Mouse (Mus musculus) hematopoietic stem cell, adult 5-6 weeks (primary cell): ENCODE data around the gene B3gnt2. TPM values are rescaled to one million over a fixed set of nuclear protein-coding genes. Genes with fewer than 3 reads are reported as not detected.
A peak's percentile ranks its signal among the peaks of the same experiment; 100 is the strongest.

ENCODE experiments used
- ATAC-seq, 2 experiments: fragments of 125-278 bp in 1 of 2; replicated peaks in 1 of 2; 2 replicates each; pipeline ENCODE4 v1.8.0; 2016 to 2017; ENCODE audit warnings: inconsistent platforms in 2 of 2, mild to moderate bottlenecking in 2 of 2, moderate number of reproducible peaks in 2 of 2, low read depth in 1 of 2, moderate TSS enrichment in 1 of 2; ENCODE audit not compliant: low FRiP score in 2 of 2, poor library complexity in 2 of 2, severe bottlenecking in 2 of 2, insufficient read depth in 1 of 2, low TSS enrichment in 1 of 2
- total RNA-seq: library from RNA; stranded (forward); fragments of 172-1452, 232-1000 nt; gene quantifications from 2 replicates; pipeline ENCODE4 v1.2.3, GENCODE M21; 2017

B3gnt2 gene
- total RNA-seq, 1 experiment from 2014 or later = 13.7 TPM

- ATAC-seq = no peak
These were observed 4.3 kb downstream of the B3gnt2 start for GRCm38 (mm10) chr11:22856371-22856965.

GRCm38 (mm10) chr11:22854571-22854970 lies 6.2 kb downstream of the B3gnt2 start:
- ATAC-seq = no peak

GRCm38 (mm10) chr11:22853477-22854157 lies 7.1 kb downstream of the B3gnt2 start:
- ATAC-seq = peak; percentile 73 to 80

- no peak for ATAC-seq
These were observed 8.3 kb downstream of the B3gnt2 start for GRCm38 (mm10) chr11:22852510-22852909.

- ATAC-seq = no peak
These were observed 9.3 kb downstream of the B3gnt2 start for GRCm38 (mm10) chr11:22851416-22851815.

GRCm38 (mm10) chr11:22850077-22850476 lies 10.7 kb downstream of the B3gnt2 start:
- ATAC-seq = no peak

- no peak for ATAC-seq
These were observed 12.0 kb downstream of the B3gnt2 start for GRCm38 (mm10) chr11:22848649-22849195.

- ATAC-seq = no peak
These were observed 12.8 kb downstream of the B3gnt2 start for GRCm38 (mm10) chr11:22847732-22848648.

GRCm38 (mm10) chr11:22846960-22847731 lies 13.6 kb downstream of the B3gnt2 start:
- no peak for ATAC-seq

- ATAC-seq = no peak
These were observed 14.5 kb downstream of the B3gnt2 start for GRCm38 (mm10) chr11:22846093-22846835.

GRCm38 (mm10) chr11:22844754-22845718 lies 15.7 kb downstream of the B3gnt2 start:
- no peak for ATAC-seq

- ATAC-seq = no peak
These were observed 21.3 kb downstream of the B3gnt2 start for GRCm38 (mm10) chr11:22839456-22839855.

- ATAC-seq = no peak
These were observed 22.4 kb downstream of the B3gnt2 start for GRCm38 (mm10) chr11:22838361-22838760.

GRCm38 (mm10) chr11:22836269-22836668 lies 24.5 kb downstream of the B3gnt2 start:
- ATAC-seq = no peak

GRCm38 (mm10) chr11:22832600-22832999 lies 28.2 kb downstream of the B3gnt2 start:
- ATAC-seq = no peak

- ATAC-seq = no peak
These were observed 28.8 kb downstream of the B3gnt2 start for GRCm38 (mm10) chr11:22831916-22832315.
